Mouse (Mus musculus) liver, embryonic 14.5 days (tissue): ENCODE measurements around the gene Six5.

Source experiments
- CTCF ChIP-seq: IDR thresholded peaks from 2 replicates; pipeline ENCODE4 v1.5.1; 2016; ENCODE audit warnings: antibody characterized with exemption, low read depth, control low read depth
- EP300 ChIP-seq: IDR thresholded peaks from 2 replicates; pipeline ENCODE4 v1.6.1; 2016; ENCODE audit warnings: antibody characterized with exemption, low read depth

- TF ChIP-seq CTCF (no peak), EP300 (no peak)
Measured at GRCm38 (mm10) chr7:19095751-19096110, 1.3 kb downstream of the Six5 start.
